Mouse (Mus musculus): ENCODE results near the gene Rtn1.
"Not testable (repeated sequence)": the region's sequence is repeated elsewhere in the genome, so short reads cannot be mapped to it uniquely, and the experiment has no call there.

The Rtn1 gene

GRCm38 (mm10) chr12:72323778-72324177 lies 85.1 kb downstream of the Rtn1 start:
- no peak for DNase-seq (ENCODE audit: low spot score in 2 of 2)

- no peak for DNase-seq (ENCODE audit: low spot score in 2 of 2)
Measured at GRCm38 (mm10) chr12:72315732-72316465, 93.0 kb downstream of the Rtn1 start.

DNA sequence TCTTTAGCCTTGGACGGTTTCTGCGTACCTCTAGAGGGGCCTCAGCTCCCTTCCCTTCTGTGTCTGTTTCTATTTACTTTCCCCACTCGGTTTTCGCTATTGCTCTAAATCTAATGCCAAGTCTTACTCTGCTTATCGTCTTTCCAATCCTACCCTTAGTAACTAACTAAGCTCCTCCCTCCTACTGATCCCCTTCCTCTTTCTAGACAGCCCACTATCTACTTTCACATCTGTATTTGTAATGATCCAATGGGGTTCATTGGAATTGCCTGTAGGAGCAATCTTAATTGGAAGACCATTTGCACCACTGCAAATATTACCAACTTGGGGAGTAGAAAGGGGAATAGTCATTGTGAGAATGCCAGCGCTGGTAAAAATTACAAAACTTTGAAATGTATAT lies 98.0 kb downstream of the Rtn1 start:
- DNase-seq (ENCODE audit: low spot score in 2 of 2): no peak

GRCm38 (mm10) chr12:72308506-72308905 lies 100.3 kb downstream of the Rtn1 start:
- no peak for DNase-seq (ENCODE audit: low spot score in 2 of 2)

- DNase-seq (ENCODE audit: low spot score in 2 of 2): no peak
Measured at GRCm38 (mm10) chr12:72306281-72306680, 102.6 kb downstream of the Rtn1 start.

- DNase-seq (ENCODE audit: low spot score in 2 of 2): no peak
Measured at GRCm38 (mm10) chr12:72305421-72305820, 103.4 kb downstream of the Rtn1 start.

DNA sequence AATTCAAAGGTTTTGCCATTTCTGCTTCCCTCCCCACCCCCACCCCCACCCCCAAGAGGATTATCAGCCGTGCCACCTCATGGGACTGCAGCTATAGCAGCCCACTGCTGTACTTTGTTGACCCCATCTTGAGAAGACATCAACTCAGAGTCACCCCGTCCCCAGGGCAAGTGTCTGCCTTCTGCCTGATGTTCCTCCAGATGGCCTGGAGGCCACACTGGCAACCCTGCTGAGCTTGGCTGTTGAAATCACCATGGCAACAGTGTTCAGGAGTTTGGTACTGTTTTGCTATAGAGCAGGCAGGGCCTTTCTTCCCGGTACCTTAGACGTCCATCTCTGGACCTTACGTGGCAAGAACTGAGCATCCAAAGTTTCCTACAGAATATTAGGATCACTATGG lies 103.9 kb downstream of the Rtn1 start:
- no peak for DNase-seq (ENCODE audit: low spot score in 2 of 2)

DNA sequence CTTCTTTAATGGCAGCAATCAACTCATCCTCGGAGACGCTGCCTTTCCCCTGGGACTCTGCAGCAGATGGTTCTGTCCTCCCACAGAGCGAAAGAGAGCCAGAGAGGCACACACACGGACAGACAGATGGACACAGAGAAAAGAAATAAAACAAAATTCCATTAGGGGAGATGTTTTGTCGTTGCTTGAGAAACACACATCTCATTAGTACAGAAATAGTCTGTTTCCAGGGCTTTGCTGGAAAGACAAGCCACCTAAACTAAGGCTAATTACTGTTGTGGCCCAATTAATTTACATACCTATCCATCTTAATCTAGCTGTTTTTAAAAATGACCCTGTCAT lies 104.5 kb downstream of the Rtn1 start:
- no peak for DNase-seq (ENCODE audit: low spot score in 2 of 2)

DNA sequence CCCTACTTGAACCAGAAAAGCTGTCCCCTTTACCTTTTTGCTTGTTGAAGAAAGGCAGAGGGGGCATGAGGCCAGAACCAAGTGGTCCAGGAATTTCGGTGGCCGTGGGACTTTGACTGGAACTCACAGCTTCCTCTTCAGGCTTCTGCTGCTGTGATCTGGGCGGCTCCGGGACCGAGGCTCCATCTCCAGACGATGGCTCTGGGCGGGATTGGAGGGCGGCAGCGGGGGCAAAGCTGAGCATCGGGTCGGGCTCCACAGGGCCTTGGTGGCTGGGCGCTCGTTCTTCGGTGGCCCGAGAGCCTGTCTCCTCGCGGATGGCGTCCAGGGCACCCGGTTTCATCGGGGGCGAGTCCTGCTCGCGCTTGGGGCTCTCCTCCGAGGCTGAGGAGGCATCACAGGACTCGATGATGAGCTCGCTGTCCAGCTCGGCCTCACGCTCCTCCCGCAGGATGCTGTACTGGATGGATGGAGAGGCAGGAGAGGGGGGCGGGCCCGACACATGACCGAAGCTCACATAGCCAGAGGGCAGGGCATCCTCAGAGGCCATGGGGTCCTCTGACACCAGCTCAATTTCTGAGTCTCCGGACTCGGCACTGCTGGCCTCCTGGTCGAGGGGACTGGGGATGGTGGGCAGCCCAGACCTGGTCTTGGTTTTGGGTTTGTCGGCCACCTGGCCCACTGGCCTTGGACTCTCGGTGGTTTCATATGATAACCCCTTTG lies 105.1 kb downstream of the Rtn1 start:
- DNase-seq (ENCODE audit: low spot score in 2 of 2): no peak

- no peak for DNase-seq (ENCODE audit: low spot score in 2 of 2)
Measured at GRCm38 (mm10) chr12:72301431-72301830, 107.4 kb downstream of the Rtn1 start.

GRCm38 (mm10) chr12:72300971-72301370 lies 107.9 kb downstream of the Rtn1 start:
- DNase-seq (ENCODE audit: low spot score in 2 of 2): no peak

- no peak for DNase-seq (ENCODE audit: low spot score in 2 of 2)
Measured at GRCm38 (mm10) chr12:72298222-72298621, 110.6 kb downstream of the Rtn1 start.

GRCm38 (mm10) chr12:72296552-72296951 lies 112.3 kb downstream of the Rtn1 start:
- DNase-seq (ENCODE audit: low spot score in 2 of 2): no peak

DNA sequence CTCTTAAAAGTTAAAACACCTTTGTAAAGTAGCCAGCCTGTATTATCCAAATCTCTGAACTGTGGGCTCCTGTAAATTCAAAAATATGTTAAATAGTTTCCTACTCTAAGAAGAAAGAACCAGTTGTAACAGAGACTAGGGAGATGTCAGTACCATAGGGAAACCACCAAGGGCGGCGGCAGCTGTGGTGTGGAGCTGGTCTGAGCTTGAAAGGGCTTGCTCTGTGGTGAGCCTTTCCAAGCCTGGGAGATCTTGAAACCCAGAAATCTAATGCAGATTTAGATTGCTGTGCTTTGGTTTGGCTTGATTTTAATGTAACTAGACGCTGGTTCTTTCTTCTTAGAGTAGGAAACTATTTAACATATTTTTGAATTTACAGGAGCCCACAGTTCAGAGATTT lies 115.7 kb downstream of the Rtn1 start:
- DNase-seq (ENCODE audit: low spot score in 2 of 2): not testable (repeated sequence)

- DNase-seq (ENCODE audit: low spot score in 2 of 2): no peak
Measured at GRCm38 (mm10) chr12:72292566-72292965, 116.3 kb downstream of the Rtn1 start.

DNA sequence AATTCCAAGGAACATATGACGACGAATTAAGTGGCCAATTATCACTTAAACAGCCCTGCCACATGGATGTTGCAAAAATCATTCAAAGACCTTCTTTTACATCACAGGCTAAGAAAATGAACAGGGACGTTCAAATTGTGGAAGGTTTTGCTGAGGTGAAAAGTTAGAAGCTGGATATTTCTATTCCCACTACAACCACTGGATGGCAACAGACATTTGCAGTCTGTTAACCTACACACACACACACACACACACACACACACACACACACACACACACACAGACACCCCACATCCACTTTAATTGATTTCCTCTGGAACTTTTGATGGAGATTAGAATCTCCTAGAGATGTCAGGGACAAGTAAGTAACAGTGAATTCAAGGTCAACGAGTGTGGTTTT lies 117.6 kb downstream of the Rtn1 start:
- no peak for DNase-seq (ENCODE audit: low spot score in 2 of 2)

GRCm38 (mm10) chr12:72288215-72288614 lies 120.6 kb downstream of the Rtn1 start:
- DNase-seq (ENCODE audit: low spot score in 2 of 2): no peak

GRCm38 (mm10) chr12:72287332-72288004 lies 121.4 kb downstream of the Rtn1 start:
- DNase-seq (ENCODE audit: low spot score in 2 of 2): no peak

DNA sequence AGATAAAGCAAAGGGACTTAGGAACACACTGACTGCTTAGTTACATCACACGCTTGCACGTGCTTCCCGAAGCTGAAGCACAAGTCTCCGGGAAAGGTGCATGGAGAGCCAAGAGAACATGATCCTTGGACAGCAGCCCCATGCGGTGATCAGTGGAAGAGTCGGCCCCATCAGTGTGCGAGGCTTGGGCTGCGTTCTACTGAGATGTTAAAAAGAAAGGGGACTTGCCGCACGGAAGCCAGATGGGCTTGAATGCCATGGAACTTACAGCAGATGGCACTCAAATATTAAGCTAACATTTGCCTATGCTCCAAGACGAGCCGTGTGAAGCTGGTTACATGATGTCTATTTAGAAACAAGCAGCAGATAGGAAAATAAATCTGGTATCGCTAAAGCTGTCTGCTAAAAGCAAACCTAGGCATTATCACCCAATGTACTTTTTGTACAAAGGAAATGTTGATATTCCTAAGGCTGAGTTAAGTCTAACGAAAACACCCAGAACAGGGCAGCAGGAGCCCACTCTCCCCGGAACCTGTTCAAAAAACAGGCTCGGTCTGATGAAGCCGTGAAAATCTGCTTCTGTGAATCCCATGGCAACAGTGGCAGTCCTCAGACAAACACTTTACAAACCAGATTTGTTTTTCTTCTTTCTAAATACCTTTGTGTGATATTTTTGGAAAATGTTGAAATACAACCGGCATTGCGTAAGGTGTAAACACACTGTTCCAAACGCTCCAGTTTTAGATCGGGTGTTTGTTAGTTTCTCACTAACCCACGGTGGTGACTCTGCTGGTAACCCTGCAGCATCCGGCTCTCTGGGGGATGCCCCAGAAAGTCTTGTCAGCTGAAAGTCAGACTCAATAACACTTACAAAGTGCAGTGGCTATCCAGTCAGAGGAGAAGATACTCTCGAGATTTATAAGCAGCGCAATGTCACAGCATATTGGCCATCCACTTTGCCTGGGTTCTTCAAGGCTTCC lies 123.2 kb downstream of the Rtn1 start:
- DNase-seq (ENCODE audit: low spot score in 2 of 2): peak; percentile 73 to 74

DNA sequence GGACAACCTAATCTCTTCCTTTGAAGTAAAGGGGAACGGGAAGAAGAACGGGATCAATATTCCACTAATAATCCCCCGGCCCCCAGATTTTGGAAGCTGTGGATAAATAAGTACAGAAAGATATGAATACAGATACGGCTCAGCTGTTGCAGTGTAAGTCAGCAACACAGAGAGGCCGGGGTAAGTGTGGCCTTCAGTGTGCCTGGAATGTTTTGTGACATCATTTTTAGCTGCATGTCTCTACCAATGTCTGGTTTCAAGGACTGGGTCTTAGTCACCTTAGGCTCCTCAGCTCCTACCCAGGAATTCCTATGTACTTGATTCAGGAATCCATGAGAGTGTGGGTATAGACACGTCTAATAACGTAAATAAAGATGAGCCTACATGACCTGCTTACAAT lies 124.3 kb downstream of the Rtn1 start:
- no peak for DNase-seq (ENCODE audit: low spot score in 2 of 2)

DNA sequence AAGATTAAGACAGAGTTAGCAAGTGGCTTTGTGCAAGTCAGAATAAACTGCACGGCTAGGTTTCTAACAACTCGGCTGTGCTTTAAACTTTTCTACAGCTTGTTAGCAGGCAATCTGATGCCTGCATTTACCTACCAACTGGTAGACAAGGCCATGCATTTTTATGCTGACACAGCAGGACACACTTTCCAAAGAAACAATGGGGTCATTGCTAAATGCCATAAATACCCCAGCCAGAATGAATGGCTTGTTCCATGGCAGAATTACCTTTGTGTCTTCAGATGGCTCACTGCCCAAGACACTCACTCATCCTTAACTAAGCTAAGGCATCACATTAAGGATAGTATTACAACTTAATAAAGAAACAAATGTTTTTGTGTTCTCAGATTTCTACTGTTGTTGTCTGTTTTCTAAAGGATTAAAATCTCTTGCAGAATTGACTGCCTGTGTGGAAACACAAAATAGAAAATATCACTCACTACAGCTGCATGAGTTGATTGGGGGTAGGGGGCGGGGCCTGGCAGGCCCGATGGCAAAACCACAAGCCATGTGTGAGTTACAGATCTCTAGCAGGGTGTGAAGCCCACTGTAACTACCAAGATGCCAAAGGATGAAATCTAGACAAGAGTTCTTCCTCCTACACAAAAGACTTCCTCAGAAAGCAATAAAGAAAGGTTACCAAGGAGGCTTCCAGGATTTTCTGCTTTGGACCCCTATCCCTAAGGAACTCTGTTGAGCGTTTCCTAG lies 129.6 kb downstream of the Rtn1 start:
- no peak for DNase-seq (ENCODE audit: low spot score in 2 of 2)

All from right cerebral cortex, postnatal 36 days (tissue).